ENCODE assay signal across 8 mouse cellular contexts in the genomic region with DNA sequence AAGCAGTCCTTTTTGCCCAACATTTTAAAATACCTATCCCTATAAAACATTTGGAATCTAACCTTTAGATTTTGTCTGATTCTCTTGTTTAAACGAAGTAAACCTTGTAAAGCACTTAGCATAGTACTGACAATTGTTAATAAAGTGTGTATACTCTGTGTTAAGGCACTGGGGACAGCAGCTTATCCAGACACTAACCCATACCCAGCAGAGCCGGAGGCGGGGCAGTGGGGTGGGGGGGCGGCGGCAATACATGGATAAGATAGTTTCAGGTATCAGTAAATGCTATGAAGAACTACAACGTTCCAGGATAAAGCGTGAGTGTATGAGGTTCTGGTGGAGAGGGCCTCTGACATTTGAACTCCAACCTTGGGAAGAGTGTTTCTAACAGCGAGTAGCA. TPM values are rescaled to one million over a fixed set of nuclear protein-coding genes. Genes with fewer than 3 reads are reported as not detected.
DNase-seq lines count a peak whose midpoint lies in the region; ATAC-seq and TF ChIP-seq lines count a peak whose summit lies in the region.

No protein-coding gene starts in this region.

- no peak for ATAC-seq in hindbrain, embryonic 15.5 days (ENCODE audit: low FRiP score, low read depth)
- peak; percentile 43; the same call in 1 of the 2 replicates for ATAC-seq in midbrain, embryonic 15.5 days (replicated peaks)
- no peak for ATAC-seq in erythroid progenitor cell, adult 5-6 weeks (replicated peaks; ENCODE audit: low FRiP score, poor library complexity, severe bottlenecking)

- no peaks in the 10 kb centered on the region for H3K9me3 ChIP-seq in hindbrain, embryonic 15.5 days
- no peaks in the 10 kb centered on the region for H3K9me3 ChIP-seq in midbrain, embryonic 15.5 days

- H3K4me1 ChIP-seq in kidney, adult 2 months (ENCODE audit: control insufficient read depth, insufficient read depth, low read length), result peaks cover 9% of the 10 kb centered on the region; the same call in 1 of the 2 replicates
- peaks cover 28% of the 10 kb centered on the region for H3K4me1 ChIP-seq in hindbrain, embryonic 15.5 days (replicated peaks)
- peaks cover 19% of the 10 kb centered on the region for H3K4me1 ChIP-seq in midbrain, embryonic 15.5 days

- no peak for TF ChIP-seq POLR2A in kidney, adult 2 months (IDR thresholded peaks at IDR 0.05; ENCODE audit: low read depth, low read length)

- no peak for DNase-seq in kidney, adult 2 months
- no peak for DNase-seq in kidney, adult 11 months
- DNase-seq in adipocyte (ENCODE audit: low spot score), result peak; percentile 23
- no peak for DNase-seq in kidney, postnatal 4 days
- no peak for DNase-seq in gastrocnemius, postnatal 10 days

- no peaks in the 10 kb centered on the region for H3K36me3 ChIP-seq in kidney, adult 2 months (ENCODE audit: control insufficient read depth, insufficient read depth, low read length)
- H3K36me3 ChIP-seq in hindbrain, embryonic 15.5 days, result peaks cover 22% of the 10 kb centered on the region
- H3K36me3 ChIP-seq in midbrain, embryonic 15.5 days (replicated peaks), result peaks cover 18% of the 10 kb centered on the region

- WGBS in kidney, adult 2 months, result 19% methylated on average over 8 of the region's 8 CpGs
- 30% methylated on average over 8 of the region's 8 CpGs for WGBS in hindbrain, embryonic 15.5 days
- 35% methylated on average over 8 of the region's 8 CpGs for WGBS in midbrain, embryonic 15.5 days

- no peak for TF ChIP-seq CTCF in kidney, adult 2 months (conservative IDR thresholded peaks at IDR 0.05; ENCODE audit: insufficient read depth, insufficient read length, low read depth, low read length)

- H3K27ac ChIP-seq in kidney, adult 2 months (ENCODE audit: insufficient read depth, low read depth, low read length), result no peak overlapping the region
- H3K27ac ChIP-seq in hindbrain, embryonic 15.5 days (replicated peaks), result no peak overlapping the region
- no peak overlapping the region for H3K27ac ChIP-seq in midbrain, embryonic 15.5 days

- H3K4me2 ChIP-seq in hindbrain, embryonic 15.5 days, result peak overlapping the region; percentile 77
- H3K4me2 ChIP-seq in midbrain, embryonic 15.5 days, result peak overlapping the region; percentile 73

- H3K9ac ChIP-seq in hindbrain, embryonic 15.5 days, result peak overlapping the region; percentile 88
- peak overlapping the region; percentile 93 for H3K9ac ChIP-seq in midbrain, embryonic 15.5 days

- no peaks in the 10 kb centered on the region for H3K27me3 ChIP-seq in kidney, adult 2 months (replicated peaks; ENCODE audit: control insufficient read depth, insufficient read depth, low read length)
- H3K27me3 ChIP-seq in hindbrain, embryonic 15.5 days, result no peaks in the 10 kb centered on the region
- no peaks in the 10 kb centered on the region for H3K27me3 ChIP-seq in midbrain, embryonic 15.5 days (replicated peaks)

- H3K4me3 ChIP-seq in kidney, adult 2 months (ENCODE audit: insufficient read depth, low read depth, low read length), result peak overlapping the region; percentile 87
- H3K4me3 ChIP-seq in hindbrain, embryonic 15.5 days, result peak overlapping the region; percentile 70
- H3K4me3 ChIP-seq in midbrain, embryonic 15.5 days, result peak overlapping the region; percentile 74

RNA-seq across cellular contexts. Expression of a gene that starts 0.7 kb away (rescaled TPM):
- 9.2 and 11.0 TPM in 2 replicates for polyA plus RNA-seq in kidney, adult 2 months (2012; rRNA removed)
- 86.7 and 89.4 TPM in 2 replicates for polyA plus RNA-seq in hindbrain, embryonic 15.5 days (2015; fragmentation: Nextera tagmentation; extraction: Ambion mirVana)
- polyA plus RNA-seq in midbrain, embryonic 15.5 days (2015; fragmentation: Nextera tagmentation; extraction: Ambion mirVana), result 95.1 and 103 TPM in 2 replicates
- total RNA-seq in erythroid progenitor cell, adult 5-6 weeks (2015; ENCODE audit: low replicate concordance), result 7.6 and 8.4 TPM in 2 replicates
- 8.7 and 10.0 TPM in 2 replicates for total RNA-seq in erythroid progenitor cell, adult 5-6 weeks (2017; ENCODE audit: low replicate concordance)
- 10 to 100 TPM; 26.7 to 28.0 TPM for total RNA-seq in gastrocnemius, postnatal 10 days (2021)

RNA-seq across cellular contexts. Expression of a gene that starts 37.4 kb away (rescaled TPM):
- polyA plus RNA-seq in kidney, adult 2 months (2012; rRNA removed), result 60.5 and 67.9 TPM in 2 replicates
- polyA plus RNA-seq in hindbrain, embryonic 15.5 days (2015; fragmentation: Nextera tagmentation; extraction: Ambion mirVana), result 197 and 199 TPM in 2 replicates
- 191 and 208 TPM in 2 replicates for polyA plus RNA-seq in midbrain, embryonic 15.5 days (2015; fragmentation: Nextera tagmentation; extraction: Ambion mirVana)
- total RNA-seq in erythroid progenitor cell, adult 5-6 weeks (2015; ENCODE audit: low replicate concordance), result 22.0 and 25.6 TPM in 2 replicates
- 6.3 and 24.6 TPM in 2 replicates for total RNA-seq in erythroid progenitor cell, adult 5-6 weeks (2017; ENCODE audit: low replicate concordance)
- total RNA-seq in gastrocnemius, postnatal 10 days (2021), result 10 to 100 TPM; 44.9 to 49.9 TPM

RNA-seq across cellular contexts. Expression of a gene that starts 50.4 kb away (rescaled TPM):
- 0.10 and 0.58 TPM in 2 replicates for polyA plus RNA-seq in kidney, adult 2 months (2012; rRNA removed)
- polyA plus RNA-seq in hindbrain, embryonic 15.5 days (2015; fragmentation: Nextera tagmentation; extraction: Ambion mirVana), result 0.43 and 0.47 TPM in 2 replicates
- 0.39 and 0.42 TPM in 2 replicates for polyA plus RNA-seq in midbrain, embryonic 15.5 days (2015; fragmentation: Nextera tagmentation; extraction: Ambion mirVana)
- total RNA-seq in erythroid progenitor cell, adult 5-6 weeks (2015; ENCODE audit: low replicate concordance), result not detected in 2 replicates
- not detected in 2 replicates for total RNA-seq in erythroid progenitor cell, adult 5-6 weeks (2017; ENCODE audit: low replicate concordance)
- not detected for total RNA-seq in gastrocnemius, postnatal 10 days (2021)
